In genomic region chr7:56201483-56202218, GRCm38 (mm10) we compare ENCODE assay signal across 14 mouse cellular contexts. TPM values are rescaled to one million over a fixed set of nuclear protein-coding genes. Genes with fewer than 3 reads are reported as not detected.
"Had no signal": no experiment of that assay in that cellular context is flagged by ENCODE, and none has a peak within 500 bp of the region (broad histone marks: within the 10 kb centered on the region; RNA-seq: fewer than 3 reads in every experiment).

No protein-coding gene starts in this region.

- H3K4me3 ChIP-seq: liver, embryonic 15.5 days had no signal

- H3K27ac ChIP-seq: liver, embryonic 15.5 days; macrophage had no signal

- H3K27me3 ChIP-seq: liver, embryonic 15.5 days had no signal

- ATAC-seq: intestine, embryonic 16.5 days; lung, postnatal 0 days had no signal

- H3K9ac ChIP-seq: liver, embryonic 15.5 days; lung, embryonic 14.5 days had no signal

- H3K4me2 ChIP-seq: liver, embryonic 15.5 days; lung, embryonic 14.5 days had no signal

- DNase-seq: kidney, adult 18-20 months; kidney, adult 9 months; kidney, postnatal 14 days; kidney, postnatal 4 days; left cerebral cortex, postnatal 4 days; lung, embryonic 14.5 days; midbrain, embryonic 14.5 days; thymus, postnatal 25 days had no signal

- H3K4me1 ChIP-seq: liver, embryonic 15.5 days had no signal

- H3K9me3 ChIP-seq: liver, embryonic 15.5 days had no signal

RNA-seq across cellular contexts. Expression of gene Oca2, which starts 37.9 kb away (rescaled TPM):
- polyA plus RNA-seq: limb, embryonic 14.5 days; liver, embryonic 15.5 days; lung, embryonic 14.5 days; lung, postnatal 0 days; macrophage; small intestine, adult 2 months had no signal
